Mouse (Mus musculus) small intestine, adult 2 months (tissue): ENCODE data around the gene Slc6a6. TPM values are rescaled to one million over a fixed set of nuclear protein-coding genes. Genes with fewer than 3 reads are reported as not detected.
A peak's percentile ranks its signal among the peaks of the same experiment; 100 is the strongest.

ENCODE experiments used
- H3K27ac ChIP-seq: fragments of 200-500 bp; 2 replicates; pipeline ENCODE4 v1.5.1; 2012; ENCODE audit warnings: low read depth, low read length, control low read depth, inconsistent platforms; ENCODE audit not compliant: insufficient read depth
- H3K27me3 ChIP-seq: fragments of 200-500 bp; 2 replicates; pipeline ENCODE4 v1.6.1; 2012; ENCODE audit warnings: mild to moderate bottlenecking, moderate library complexity, low read length, inconsistent platforms; ENCODE audit not compliant: control insufficient read depth, insufficient read depth
- H3K36me3 ChIP-seq: fragments of 200-500 bp; 2 replicates; pipeline ENCODE4 v1.6.1; 2012; ENCODE audit warnings: mild to moderate bottlenecking, low read length, control low read depth, inconsistent platforms; ENCODE audit not compliant: control insufficient read depth, insufficient read depth
- H3K4me1 ChIP-seq: fragments of 200-500 bp; 2 replicates; pipeline ENCODE4 v1.6.1; 2012; ENCODE audit warnings: low read length, inconsistent platforms, mixed read lengths; ENCODE audit not compliant: control insufficient read depth, insufficient read depth, insufficient read length
- H3K4me3 ChIP-seq: fragments of 200-500 bp; 2 replicates; pipeline ENCODE4 v1.5.1; 2012; ENCODE audit warnings: low read depth, mild to moderate bottlenecking, control low read depth, inconsistent platforms, low read length, moderate library complexity
- CTCF ChIP-seq: fragments of 200-500 bp; IDR thresholded peaks from 2 replicates; pipeline ENCODE4 v1.5.1; 2012; ENCODE audit warnings: low read depth, mild to moderate bottlenecking, control low read depth, inconsistent platforms, low read length, moderate library complexity, mixed read lengths; ENCODE audit not compliant: insufficient replicate concordance, insufficient read length; ENCODE audit errors: extremely low read depth
- POLR2A ChIP-seq: fragments of 200-500 bp; IDR thresholded peaks from 2 replicates; pipeline ENCODE4 v1.6.1; 2012; ENCODE audit warnings: low read depth, mild to moderate bottlenecking, control low read depth, inconsistent platforms, low read length, moderate library complexity
- WGBS: fragments of 180-500 bp; shearing (Covaris S2); methylation state at CpG from one replicate; pipeline ENCODE4 v1.1.7; 2018; 5-methylcytosine and 5-hydroxymethylcytosine counted together
- polyA plus RNA-seq: library from polyadenylated mRNA; depleted of rRNA; stranded (reverse); fragments of >200 nt; gene quantifications from 2 replicates; pipeline ENCODE4 v1.2.3, GENCODE M21; 2012

Gene Slc6a6
- polyA plus RNA-seq, 1 experiment: 124 TPM

- WGBS: 34% methylated on average over 11 of the region's 11 CpGs
- TF ChIP-seq CTCF: no peak
- no peak for TF ChIP-seq POLR2A
- Histone ChIP-seq H3K27me3 (no peaks in the 10 kb centered on the region), H3K4me1 (peaks cover 37% of the 10 kb centered on the region), H3K36me3 (peaks cover 55% of the 10 kb centered on the region), H3K27ac (peak overlapping the region; percentile 17), H3K4me3 (no peak overlapping the region)
Observed at GRCm38 (mm10) chr6:91700823-91701621, 17.2 kb downstream of the Slc6a6 start.

GRCm38 (mm10) chr6:91703459-91703858 lies 19.6 kb downstream of the Slc6a6 start:
- Histone ChIP-seq H3K36me3 (peaks cover 45% of the 10 kb centered on the region), H3K4me3 (no peak overlapping the region), H3K27me3 (no peaks in the 10 kb centered on the region), H3K4me1 (peaks cover 53% of the 10 kb centered on the region), H3K27ac (no peak overlapping the region)
- TF ChIP-seq CTCF (no peak), POLR2A (no peak)
- 89% methylated on average over 2 of the region's 2 CpGs for WGBS

DNA sequence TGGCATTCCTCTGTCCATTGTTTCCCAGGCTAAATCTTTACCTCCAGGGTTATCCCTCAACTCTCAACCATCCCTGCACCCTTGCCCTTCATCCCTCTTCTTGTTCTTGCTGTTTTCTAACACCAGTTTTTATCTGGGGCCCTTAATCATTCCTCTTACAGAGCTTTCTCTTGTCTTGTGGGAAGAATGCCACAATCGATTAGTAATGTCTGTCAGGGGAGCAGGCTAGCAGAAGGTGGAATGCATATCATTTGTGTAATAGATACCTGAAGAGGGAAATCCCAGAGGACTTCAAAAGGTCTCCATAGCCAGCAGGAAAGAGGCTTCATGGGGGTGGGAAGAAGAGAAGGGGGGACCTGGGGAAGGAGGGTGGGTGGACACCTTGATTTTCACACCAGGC lies 20.6 kb downstream of the Slc6a6 start:
- Histone ChIP-seq H3K27me3 (no peaks in the 10 kb centered on the region), H3K4me1 (peaks cover 44% of the 10 kb centered on the region), H3K27ac (no peak overlapping the region), H3K4me3 (no peak overlapping the region), H3K36me3 (peaks cover 40% of the 10 kb centered on the region)
- TF ChIP-seq POLR2A (no peak), CTCF (no peak)
- 87% methylated on average over 1 of the region's 1 CpGs for WGBS

GRCm38 (mm10) chr6:91705651-91706050 lies 21.8 kb downstream of the Slc6a6 start:
- H3K4me3 ChIP-seq: peak overlapping the region; percentile 27
- peak overlapping the region; percentile 72 for H3K27ac ChIP-seq
- peaks cover 37% of the 10 kb centered on the region for H3K36me3 ChIP-seq
- TF ChIP-seq CTCF (no peak), POLR2A (no peak)
- H3K4me1 ChIP-seq: peaks cover 35% of the 10 kb centered on the region
- WGBS: 16% methylated on average over 4 of the region's 4 CpGs
- H3K27me3 ChIP-seq: no peaks in the 10 kb centered on the region

DNA sequence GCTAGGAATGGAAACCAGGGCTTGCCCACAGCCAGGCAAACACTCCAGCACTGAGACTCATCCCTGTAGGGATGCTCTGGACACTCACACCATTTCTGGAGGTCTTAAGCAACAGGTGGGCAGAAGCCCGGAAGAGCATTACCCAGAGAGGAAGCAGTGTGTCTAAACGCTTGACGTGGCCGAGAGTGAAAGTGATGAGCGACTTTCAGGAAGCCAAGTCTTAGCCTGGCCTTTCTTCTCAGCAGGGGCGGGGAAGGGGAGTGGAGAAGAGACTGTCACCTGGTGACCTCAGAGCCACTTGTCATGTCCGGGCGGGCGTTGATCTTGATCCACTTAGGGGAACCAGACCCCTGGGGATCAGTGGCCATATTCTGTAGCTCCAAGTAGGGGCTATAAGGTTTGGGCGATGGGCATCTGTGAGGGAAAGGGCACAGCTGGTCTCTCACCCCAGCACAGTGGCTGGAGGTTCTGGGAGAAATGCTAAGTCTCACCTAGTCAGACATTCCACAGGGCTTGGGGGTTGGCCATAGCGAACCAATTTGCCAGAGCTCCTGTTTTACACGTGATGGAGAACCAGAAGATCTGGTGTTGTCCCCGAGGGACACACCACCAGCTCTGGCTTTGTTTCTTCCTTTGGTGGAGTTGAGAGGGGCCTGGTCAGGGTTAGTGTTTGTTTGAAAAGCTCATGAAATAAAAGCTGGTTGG lies 22.4 kb downstream of the Slc6a6 start:
- peaks cover 34% of the 10 kb centered on the region for H3K36me3 ChIP-seq
- WGBS: 38% methylated on average over 13 of the region's 13 CpGs
- peak overlapping the region; percentile 27 for H3K4me3 ChIP-seq
- peaks cover 30% of the 10 kb centered on the region for H3K4me1 ChIP-seq
- H3K27ac ChIP-seq: peak overlapping the region; percentile 72
- H3K27me3 ChIP-seq: no peaks in the 10 kb centered on the region
- TF ChIP-seq CTCF (no peak), POLR2A (peak; percentile 15; the same call in 1 of the 2 replicates)

- peaks cover 33% of the 10 kb centered on the region for H3K4me1 ChIP-seq
- peaks cover 35% of the 10 kb centered on the region for H3K36me3 ChIP-seq
- peak overlapping the region; percentile 58 for H3K27ac ChIP-seq
- WGBS: 32% methylated on average over 8 of the region's 8 CpGs
- H3K27me3 ChIP-seq: no peaks in the 10 kb centered on the region
- TF ChIP-seq CTCF: no peak
- no peak for TF ChIP-seq POLR2A
- no peak overlapping the region for H3K4me3 ChIP-seq
Observed at GRCm38 (mm10) chr6:91707276-91707885, 23.5 kb downstream of the Slc6a6 start.
